Mouse (Mus musculus) stomach, embryonic 15.5 days (tissue): ENCODE measurements at regions not wholly inside any gene's neighbourhood (a gene's known extent, or its start where the extent isn't known, plus 50 kb on each side); places are given as distances from the start of the nearest gene placed in this dataset.
"Not testable (repeated sequence)": the region's sequence is repeated elsewhere in the genome, so short reads cannot be mapped to it uniquely, and the experiment has no call there.

Experiments used
- ATAC-seq: fragments of 200-750 bp; cut with Nextera tagmentation; 2 replicates; pipeline ENCODE4 v1.8.0; 2017; ENCODE audit warnings: low read depth, moderate number of reproducible peaks, moderate TSS enrichment; ENCODE audit not compliant: insufficient read depth, low FRiP score
- H3K27ac ChIP-seq: fragments of 300-500 bp; sonication (generic); 2 replicates; pipeline ENCODE4 v1.5.1; 2015; ENCODE audit warnings: mild to moderate bottlenecking, inconsistent platforms
- H3K27me3 ChIP-seq: fragments of 300-500 bp; sonication (generic); replicated peaks from 2 replicates; pipeline ENCODE4 v1.6.1; 2015; ENCODE audit warnings: inconsistent platforms
- H3K36me3 ChIP-seq: fragments of 300-500 bp; sonication (generic); 2 replicates; pipeline ENCODE4 v1.6.1; 2015; ENCODE audit warnings: inconsistent platforms
- H3K4me1 ChIP-seq: fragments of 300-500 bp; sonication (generic); 2 replicates; pipeline ENCODE4 v1.6.1; 2015; ENCODE audit warnings: inconsistent platforms
- H3K4me2 ChIP-seq: fragments of 300-500 bp; sonication (generic); 2 replicates; pipeline ENCODE4 v1.6.1; 2015; ENCODE audit warnings: mild to moderate bottlenecking, inconsistent platforms
- H3K4me3 ChIP-seq: fragments of 300-500 bp; sonication (generic); replicated peaks from 2 replicates; pipeline ENCODE4 v1.5.1; 2015; ENCODE audit warnings: inconsistent platforms
- H3K9ac ChIP-seq: fragments of 300-500 bp; sonication (generic); 2 replicates; pipeline ENCODE4 v1.6.1; 2015; ENCODE audit warnings: inconsistent platforms
- H3K9me3 ChIP-seq: fragments of 300-500 bp; sonication (generic); 2 replicates; pipeline ENCODE4 v1.6.1; 2016; ENCODE audit warnings: inconsistent platforms
- WGBS: fragments of 180-500 bp; shearing (Covaris S2); methylation state at CpG from one replicate; pipeline ENCODE4 v1.1.7; 2015; 5-methylcytosine and 5-hydroxymethylcytosine counted together

GRCm38 (mm10) chr12:55959319-55959718 lies 123.2 kb downstream of the Brms1l start:
- 87% methylated on average over 3 of the region's 3 CpGs for WGBS
- not testable (repeated sequence) for H3K4me2 ChIP-seq, H3K36me3 ChIP-seq, ATAC-seq, H3K27ac ChIP-seq, H3K27me3 ChIP-seq, H3K9me3 ChIP-seq, H3K4me3 ChIP-seq, H3K9ac ChIP-seq, H3K4me1 ChIP-seq

DNA sequence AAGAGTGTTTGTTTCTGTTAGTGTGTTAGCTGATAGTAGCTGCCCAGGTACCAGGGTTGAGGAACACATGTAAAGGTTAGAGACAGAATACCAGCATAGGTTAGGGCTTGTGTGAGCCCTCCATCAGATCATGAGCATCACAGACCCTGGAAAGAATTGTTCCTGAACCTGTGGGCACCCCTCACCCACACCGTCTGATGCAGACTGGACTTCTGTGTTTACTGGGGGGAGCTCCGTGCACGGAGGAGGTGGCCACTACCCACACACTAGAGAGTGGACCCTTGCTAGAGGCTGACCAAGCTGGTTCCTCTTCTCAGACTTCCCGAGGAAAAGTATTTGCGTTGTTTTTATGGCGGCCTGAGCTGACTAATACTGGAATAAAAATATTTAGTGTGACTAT lies 104.4 kb downstream of the Brms1l start:
- 79% methylated on average over 6 of the region's 6 CpGs for WGBS
- Histone ChIP-seq H3K4me3 (no peak overlapping the region), H3K36me3 (no peaks in the 10 kb centered on the region), H3K4me1 (no peaks in the 10 kb centered on the region), H3K9me3 (no peaks in the 10 kb centered on the region), H3K27me3 (no peaks in the 10 kb centered on the region), H3K4me2 (no peak overlapping the region), H3K27ac (no peak overlapping the region), H3K9ac (no peak overlapping the region)
- no peak for ATAC-seq

DNA sequence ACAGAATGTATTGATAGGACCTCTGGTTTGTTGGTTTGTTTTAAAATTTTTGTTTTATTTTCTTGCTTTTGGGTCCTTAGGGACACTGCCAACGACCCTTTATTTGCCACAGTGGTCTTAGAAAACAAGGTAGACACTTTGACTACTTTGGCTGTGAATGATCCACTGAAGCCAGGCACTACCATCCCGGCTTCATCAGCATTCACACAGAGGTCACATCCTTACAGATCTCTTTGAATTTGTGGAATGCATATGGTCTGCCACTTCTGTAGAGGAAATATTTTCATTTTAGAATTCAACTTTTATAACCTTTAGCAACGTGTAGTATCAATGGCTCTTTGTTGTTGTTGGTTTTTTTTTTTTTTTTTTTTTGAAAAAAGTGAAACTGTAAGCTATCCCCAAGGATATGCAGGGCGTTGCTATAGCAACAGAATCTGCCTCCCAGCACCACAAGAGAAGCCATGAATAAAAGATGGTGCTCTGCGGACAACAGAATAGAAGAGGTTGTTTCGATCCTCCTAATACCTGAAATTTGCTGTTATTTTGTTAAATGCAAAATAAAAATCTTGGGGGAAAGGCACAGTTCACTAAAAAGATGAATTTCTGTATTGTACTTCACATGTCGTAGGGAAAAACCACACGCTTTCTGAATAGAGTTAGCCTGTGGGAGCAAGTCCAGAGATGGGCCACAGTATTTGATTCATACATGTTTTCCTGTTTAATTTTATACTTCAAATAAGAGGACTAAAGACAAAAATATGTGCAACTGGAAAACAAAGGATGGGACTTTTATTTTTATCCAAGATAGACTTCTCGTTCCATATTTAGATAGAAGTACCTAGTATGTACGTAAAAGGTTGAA lies 103.4 kb downstream of the Brms1l start:
- Histone ChIP-seq H3K4me3 (no peak overlapping the region), H3K27me3 (no peaks in the 10 kb centered on the region), H3K4me1 (no peaks in the 10 kb centered on the region), H3K27ac (no peak overlapping the region), H3K9me3 (no peaks in the 10 kb centered on the region), H3K36me3 (no peaks in the 10 kb centered on the region), H3K9ac (no peak overlapping the region), H3K4me2 (no peak overlapping the region)
- WGBS = 74% methylated on average over 10 of the region's 10 CpGs
- ATAC-seq = no peak

DNA sequence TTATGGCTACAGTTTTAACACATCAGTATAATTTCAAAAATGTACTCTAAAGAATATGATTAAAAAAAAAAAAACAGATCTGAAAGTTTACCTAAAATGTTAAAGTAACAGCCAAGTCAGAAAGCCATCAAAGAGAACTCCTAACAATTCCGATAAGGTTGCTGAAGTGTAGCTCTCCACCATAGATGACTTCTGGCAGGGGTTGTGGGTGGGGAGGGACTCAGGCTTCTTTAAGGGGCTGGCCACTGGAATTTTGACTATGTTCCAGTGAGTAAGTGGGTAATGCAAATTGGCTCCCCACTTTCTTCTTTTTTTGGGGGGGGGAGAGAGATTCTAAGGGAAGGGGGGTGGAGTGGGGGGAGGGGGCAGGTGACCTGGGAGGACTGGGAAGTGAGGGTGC lies 98.0 kb downstream of the Brms1l start:
- no peak overlapping the region for H3K9ac ChIP-seq
- no peaks in the 10 kb centered on the region for H3K9me3 ChIP-seq
- no peaks in the 10 kb centered on the region for H3K36me3 ChIP-seq
- WGBS = 53% methylated on average over 1 of the region's 1 CpGs
- H3K4me3 ChIP-seq = no peak overlapping the region
- no peak for ATAC-seq
- H3K27me3 ChIP-seq = no peaks in the 10 kb centered on the region
- no peaks in the 10 kb centered on the region for H3K4me1 ChIP-seq
- no peak overlapping the region for H3K4me2 ChIP-seq
- no peak overlapping the region for H3K27ac ChIP-seq

- H3K27ac ChIP-seq = no peak overlapping the region
- no peak for ATAC-seq
- no peaks in the 10 kb centered on the region for H3K27me3 ChIP-seq
- H3K9me3 ChIP-seq = no peaks in the 10 kb centered on the region
- no peak overlapping the region for H3K9ac ChIP-seq
- H3K4me1 ChIP-seq = no peaks in the 10 kb centered on the region
- 66% methylated on average over 11 of the region's 11 CpGs for WGBS
- H3K36me3 ChIP-seq = no peaks in the 10 kb centered on the region
- no peak overlapping the region for H3K4me3 ChIP-seq
- H3K4me2 ChIP-seq = no peak overlapping the region
Measured at GRCm38 (mm10) chr12:55933417-55933816, 97.3 kb downstream of the Brms1l start.

DNA sequence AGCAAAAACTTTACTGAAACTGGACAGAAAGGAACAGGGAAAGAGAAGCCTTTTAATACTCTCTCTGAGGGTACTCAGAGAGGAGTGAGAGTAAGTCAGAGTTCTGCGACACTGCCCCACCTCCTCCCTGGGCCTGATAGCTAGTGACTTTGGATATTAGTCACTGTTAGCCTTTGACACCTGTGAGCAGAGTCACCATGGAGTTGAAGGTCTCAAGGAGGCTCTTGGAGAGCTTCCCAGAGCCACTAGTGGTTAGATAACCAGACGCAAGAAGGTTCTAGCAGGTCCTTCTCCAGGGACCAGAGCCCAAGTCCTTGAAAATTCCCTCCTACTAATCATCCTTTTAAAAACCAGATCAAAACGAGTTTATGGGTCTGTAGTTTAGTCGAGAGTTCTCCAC lies 94.3 kb downstream of the Brms1l start:
- Histone ChIP-seq H3K4me2 (no peak overlapping the region), H3K4me3 (no peak overlapping the region), H3K27ac (no peak overlapping the region), H3K4me1 (no peaks in the 10 kb centered on the region), H3K9me3 (no peaks in the 10 kb centered on the region), H3K36me3 (no peaks in the 10 kb centered on the region), H3K9ac (no peak overlapping the region), H3K27me3 (no peaks in the 10 kb centered on the region)
- 65% methylated on average over 4 of the region's 4 CpGs for WGBS
- ATAC-seq = no peak

- H3K9me3 ChIP-seq = no peaks in the 10 kb centered on the region
- ATAC-seq = no peak
- no peak overlapping the region for H3K9ac ChIP-seq
- no peak overlapping the region for H3K27ac ChIP-seq
- no peak overlapping the region for H3K4me2 ChIP-seq
- H3K4me1 ChIP-seq = no peaks in the 10 kb centered on the region
- 87% methylated on average over 1 of the region's 1 CpGs for WGBS
- no peaks in the 10 kb centered on the region for H3K36me3 ChIP-seq
- no peak overlapping the region for H3K4me3 ChIP-seq
- no peaks in the 10 kb centered on the region for H3K27me3 ChIP-seq
Measured at GRCm38 (mm10) chr12:55926974-55927321, 90.8 kb downstream of the Brms1l start.

- WGBS = 62% methylated on average over 2 of the region's 2 CpGs
- Histone ChIP-seq H3K4me3 (no peak overlapping the region), H3K36me3 (no peaks in the 10 kb centered on the region), H3K9ac (no peak overlapping the region), H3K9me3 (no peaks in the 10 kb centered on the region), H3K27me3 (no peaks in the 10 kb centered on the region), H3K4me2 (no peak overlapping the region), H3K27ac (no peak overlapping the region), H3K4me1 (no peaks in the 10 kb centered on the region)
- ATAC-seq = no peak
Measured at GRCm38 (mm10) chr12:55926276-55926973, 90.3 kb downstream of the Brms1l start.
